Comparison of ENCODE assay signal across 8 mouse cellular contexts in the genomic region with DNA sequence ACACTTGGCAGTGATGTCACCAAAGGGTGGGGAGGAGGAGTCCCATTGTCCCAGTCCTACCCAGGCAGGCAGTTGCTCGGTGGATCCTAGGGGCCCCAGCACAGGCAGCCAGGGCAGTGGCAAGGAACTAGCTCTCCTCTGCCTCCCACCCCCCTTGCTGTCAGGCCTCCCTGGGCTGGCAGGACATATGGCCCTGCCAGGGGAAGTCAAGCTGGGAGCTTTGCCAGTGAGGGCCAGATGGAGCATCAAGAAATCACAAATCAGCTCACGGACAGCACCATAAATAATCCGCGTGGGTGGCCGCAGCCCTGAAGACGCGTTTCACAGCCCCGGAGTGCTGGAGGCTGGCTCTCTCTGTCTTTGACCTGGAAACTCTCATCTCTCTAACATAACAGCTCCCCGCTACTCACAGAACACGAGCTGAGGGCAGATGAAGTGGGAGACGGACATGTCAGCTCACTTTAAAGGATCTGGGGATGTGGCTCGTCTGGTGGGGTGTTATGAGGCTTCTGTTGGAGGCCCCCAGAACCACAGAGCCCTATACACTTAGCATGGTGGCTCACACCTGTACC. TPM values are rescaled to one million over a fixed set of nuclear protein-coding genes. Genes with fewer than 3 reads are reported as not detected.
DNase-seq lines count a peak whose midpoint lies in the region; ATAC-seq lines count a peak whose summit lies in the region.

No protein-coding gene starts in this region.

- peak overlapping the region; percentile 33 for H3K27ac ChIP-seq in embryonic facial prominence, embryonic 13.5 days
- H3K27ac ChIP-seq in hindbrain, embryonic 15.5 days (replicated peaks), result peak overlapping the region; percentile 82

- H3K9ac ChIP-seq in embryonic facial prominence, embryonic 13.5 days, result peak overlapping the region; percentile 52; the same call in 1 of the 2 replicates
- H3K9ac ChIP-seq in hindbrain, embryonic 15.5 days, result no peak overlapping the region

- WGBS in embryonic facial prominence, embryonic 13.5 days, result 35% methylated on average over 12 of the region's 12 CpGs
- 8% methylated on average over 12 of the region's 12 CpGs for WGBS in hindbrain, embryonic 15.5 days

- H3K4me2 ChIP-seq in embryonic facial prominence, embryonic 13.5 days, result no peak overlapping the region
- peak overlapping the region; percentile 37 for H3K4me2 ChIP-seq in hindbrain, embryonic 15.5 days

- H3K36me3 ChIP-seq in embryonic facial prominence, embryonic 13.5 days, result no peaks in the 10 kb centered on the region
- H3K36me3 ChIP-seq in hindbrain, embryonic 15.5 days, result no peaks in the 10 kb centered on the region

- ATAC-seq in embryonic facial prominence, embryonic 13.5 days (ENCODE audit: insufficient number of reproducible peaks, insufficient read depth, low FRiP score, low TSS enrichment, low read depth), result no peak; the same call in 1 of the 2 replicates
- ATAC-seq in hindbrain, embryonic 15.5 days (ENCODE audit: low FRiP score, low read depth), result peak; percentile 80

- H3K4me3 ChIP-seq in embryonic facial prominence, embryonic 13.5 days, result no peak overlapping the region
- H3K4me3 ChIP-seq in hindbrain, embryonic 15.5 days, result no peak overlapping the region

- H3K9me3 ChIP-seq in embryonic facial prominence, embryonic 13.5 days, result no peaks in the 10 kb centered on the region
- H3K9me3 ChIP-seq in hindbrain, embryonic 15.5 days, result no peaks in the 10 kb centered on the region

- H3K27me3 ChIP-seq in embryonic facial prominence, embryonic 13.5 days, result no peaks in the 10 kb centered on the region
- no peaks in the 10 kb centered on the region for H3K27me3 ChIP-seq in hindbrain, embryonic 15.5 days

- peaks cover 12% of the 10 kb centered on the region for H3K4me1 ChIP-seq in embryonic facial prominence, embryonic 13.5 days
- peaks cover 13% of the 10 kb centered on the region for H3K4me1 ChIP-seq in hindbrain, embryonic 15.5 days (replicated peaks)

- peak; percentile 76 for DNase-seq in adrenal gland, adult 2 months
- DNase-seq in adrenal gland, adult 18-20 months (ENCODE audit: low spot score in 2 of 2), result no peak
- DNase-seq in adrenal gland, postnatal 25 days, result peak; percentile 69
- peak; percentile 98 for DNase-seq in left cerebral cortex, postnatal 4 days
- DNase-seq in retina, postnatal 1 day, result peak; percentile 96
- no peak for DNase-seq in natural killer cell, adult 2 months (ENCODE audit: low spot score in 2 of 2)

- intact Hi-C loops in left cerebral cortex, postnatal 4 days (cut with DNase I), result no loop called here

RNA-seq across cellular contexts. Expression of a gene that starts 6.1 kb away (rescaled TPM):
- total RNA-seq in adrenal gland, adult 2 months (2021), result 1,000 to 10,000 TPM; 1,036 to 1,116 TPM
- 886 and 939 TPM in 2 replicates for polyA plus RNA-seq in adrenal gland, adult 2 months (2012; rRNA removed)
- total RNA-seq in adrenal gland, adult 18-20 months (2021), result 100 to 1,000 TPM; 930 to 948 TPM
- total RNA-seq in adrenal gland, postnatal 25 days (2021), result 894 and 1,002 TPM in 2 replicates
- polyA plus RNA-seq in embryonic facial prominence, embryonic 13.5 days (2015; fragmentation: Nextera tagmentation; extraction: Ambion mirVana), result 1,114 and 1,137 TPM in 2 replicates
- polyA plus RNA-seq in hindbrain, embryonic 15.5 days (2015; fragmentation: Nextera tagmentation; extraction: Ambion mirVana), result 455 and 507 TPM in 2 replicates
- 100 to 1,000 TPM; 695 to 751 TPM for total RNA-seq in left cerebral cortex, postnatal 4 days (2021)

RNA-seq across cellular contexts. Expression of a gene that starts 7.6 kb away (rescaled TPM):
- total RNA-seq in adrenal gland, adult 2 months (2021), result not detected
- not detected in 2 replicates for polyA plus RNA-seq in adrenal gland, adult 2 months (2012; rRNA removed)
- total RNA-seq in adrenal gland, adult 18-20 months (2021), result not detected
- not detected in 2 replicates for total RNA-seq in adrenal gland, postnatal 25 days (2021)
- polyA plus RNA-seq in embryonic facial prominence, embryonic 13.5 days (2015; fragmentation: Nextera tagmentation; extraction: Ambion mirVana), result not detected in 2 replicates
- not detected in 2 replicates for polyA plus RNA-seq in hindbrain, embryonic 15.5 days (2015; fragmentation: Nextera tagmentation; extraction: Ambion mirVana)
- total RNA-seq in left cerebral cortex, postnatal 4 days (2021), result not detected

RNA-seq across cellular contexts. Expression of a gene that starts 12.7 kb away (rescaled TPM):
- 1 to 10 TPM; 2.5 to 5.6 TPM for total RNA-seq in adrenal gland, adult 2 months (2021)
- polyA plus RNA-seq in adrenal gland, adult 2 months (2012; rRNA removed), result 3.0 and 3.8 TPM in 2 replicates
- total RNA-seq in adrenal gland, adult 18-20 months (2021), result 1 to 10 TPM; 4.9 TPM
- total RNA-seq in adrenal gland, postnatal 25 days (2021), result 3.9 TPM in 2 replicates
- polyA plus RNA-seq in embryonic facial prominence, embryonic 13.5 days (2015; fragmentation: Nextera tagmentation; extraction: Ambion mirVana), result 5.4 and 7.2 TPM in 2 replicates
- 55.1 and 61.9 TPM in 2 replicates for polyA plus RNA-seq in hindbrain, embryonic 15.5 days (2015; fragmentation: Nextera tagmentation; extraction: Ambion mirVana)
- total RNA-seq in left cerebral cortex, postnatal 4 days (2021), result 10 to 100 TPM; 66.7 to 77.1 TPM

RNA-seq across cellular contexts. Expression of a gene that starts 19.3 kb away (rescaled TPM):
- total RNA-seq in adrenal gland, adult 2 months (2021), result 100 to 1,000 TPM; 152 to 217 TPM
- 114 and 124 TPM in 2 replicates for polyA plus RNA-seq in adrenal gland, adult 2 months (2012; rRNA removed)
- 100 to 1,000 TPM; 201 to 202 TPM for total RNA-seq in adrenal gland, adult 18-20 months (2021)
- 194 and 219 TPM in 2 replicates for total RNA-seq in adrenal gland, postnatal 25 days (2021)
- 116 and 117 TPM in 2 replicates for polyA plus RNA-seq in embryonic facial prominence, embryonic 13.5 days (2015; fragmentation: Nextera tagmentation; extraction: Ambion mirVana)
- 247 and 265 TPM in 2 replicates for polyA plus RNA-seq in hindbrain, embryonic 15.5 days (2015; fragmentation: Nextera tagmentation; extraction: Ambion mirVana)
- 100 to 1,000 TPM; 506 to 527 TPM for total RNA-seq in left cerebral cortex, postnatal 4 days (2021)

Comparison
In these comparisons a context has a peak if more than half of its experiments do, and no peak if none do; other contexts are left out.
1. DNase-seq: peak in adrenal gland, adult 2 months (single experiment), adrenal gland, postnatal 25 days (single experiment), left cerebral cortex, postnatal 4 days (single experiment) and retina, postnatal 1 day (single experiment); none in adrenal gland, adult 18-20 months (0 of 2) and natural killer cell, adult 2 months (0 of 2).
2. RNA of a gene that starts 12.7 kb away (total RNA-seq): 66.7 to 77.1 TPM in left cerebral cortex, postnatal 4 days; 2.5 to 5.6 TPM in adrenal gland, adult 2 months, 4.9 TPM in adrenal gland, adult 18-20 months and 3.9 TPM in adrenal gland, postnatal 25 days; every median in the first group is over 10 times any median in the second.